Mouse (Mus musculus): ENCODE data around the gene Rnf225. TPM values are rescaled to one million over a fixed set of nuclear protein-coding genes. Genes with fewer than 3 reads are reported as not detected.

Rnf225 gene
- total and polyA plus RNA-seq, 2 experiments from 2014 or later: 1.2 to 1.9 TPM

DNA sequence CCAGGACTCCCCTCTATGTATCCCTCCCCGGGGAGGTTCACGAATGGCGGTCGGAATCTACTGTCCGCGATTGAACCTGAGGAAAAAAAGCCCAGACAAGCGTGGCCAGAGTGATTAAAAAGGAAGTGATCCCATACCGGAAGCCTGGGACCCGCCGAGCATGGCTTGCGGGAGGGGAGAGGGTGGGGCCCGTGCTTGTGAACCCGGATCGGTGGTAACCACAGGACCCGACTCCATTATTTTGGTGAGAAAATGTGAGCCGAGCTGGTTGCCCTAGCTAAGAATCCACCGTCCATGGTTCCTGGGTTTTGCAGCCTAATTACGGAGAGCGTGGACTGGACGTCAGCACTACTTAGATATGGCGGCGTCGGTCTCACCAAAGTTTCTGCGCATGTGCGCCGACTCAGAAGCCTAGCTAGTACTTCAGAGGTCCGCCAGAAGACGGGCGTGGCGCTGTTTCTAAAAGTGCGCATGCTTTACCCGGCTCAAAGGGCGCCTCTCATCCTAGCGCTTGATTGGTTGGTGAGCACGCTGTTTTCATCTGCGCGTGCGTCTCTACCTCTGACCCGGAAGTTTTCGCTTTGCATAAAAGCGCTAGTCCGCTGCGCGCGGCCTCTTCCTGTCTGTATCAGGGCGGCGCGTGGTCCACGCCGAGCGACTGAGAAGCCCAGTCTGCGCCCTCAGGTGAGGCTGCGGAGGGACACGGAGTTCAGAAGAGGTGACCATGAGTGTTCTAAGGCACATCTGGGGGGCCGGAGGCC lies 5.3 kb upstream of the Rnf225 start, which contains the start of gene Rps5:
Gene Rps5, plus strand, starts transcription at position 586 of the 761 bp plus-strand sequence.
- Histone ChIP-seq H3K9ac (replicated peaks; ENCODE audit: low read length, poor library complexity, severe bottlenecking) (peak within 1 kb of the TSS; percentile 82), H3K9me3 (ENCODE audit: low read length) (no peaks in the 10 kb centered on the region), H3K4me3 (ENCODE audit: low read depth, low read length) (peak within 1 kb of the TSS; percentile 83), H3K4me1 (ENCODE audit: insufficient read depth, low read length) (peaks cover 8% of the 10 kb centered on the region; the same call in 1 of the 2 replicates), H3K4me2 (ENCODE audit: low read depth, low read length, poor library complexity, severe bottlenecking) (peak within 1 kb of the TSS; percentile 84), H3K27ac (ENCODE audit: low read depth, low read length) (peak within 1 kb of the TSS; percentile 97), H3K36me3 (ENCODE audit: insufficient read depth, low read length) (peaks cover 31% of the 10 kb centered on the region), H3K27me3 (ENCODE audit: insufficient read depth, low read length) (0 out of 2 replicates have a peak, but pooled peaks cover 6% of the 10 kb centered on the region)
- TF ChIP-seq CTCF (IDR thresholded peaks at IDR 0.05): peak; percentile 88
- ATAC-seq (ENCODE audit: low FRiP score) (peak; percentile 97), DNase-seq (ENCODE audit: low spot score) (peak; percentile 100)
- WGBS: under 1% methylated on average over 55 of the region's 55 CpGs

DNA sequence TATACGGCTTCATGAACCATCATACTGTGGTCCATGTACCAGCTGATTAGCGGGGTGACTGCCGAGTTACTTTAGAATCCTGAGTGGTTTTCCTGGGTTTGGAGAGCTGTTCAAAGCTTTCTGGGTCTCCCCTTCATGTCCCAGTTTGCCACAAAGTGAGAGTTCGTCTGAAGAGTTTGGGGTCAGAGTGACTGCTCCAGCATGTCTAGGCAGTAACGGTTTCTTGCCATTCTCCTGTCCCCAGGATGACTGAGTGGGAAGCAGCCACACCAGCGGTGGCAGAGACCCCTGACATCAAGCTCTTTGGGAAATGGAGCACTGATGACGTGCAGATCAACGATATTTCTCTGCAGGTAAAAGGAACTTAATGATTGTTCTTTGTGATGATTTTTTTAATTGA lies 4.5 kb upstream of the Rnf225 start:
- H3K27ac ChIP-seq (ENCODE audit: low read depth, low read length): peak overlapping the region; percentile 47; the same call in 1 of the 2 replicates
- ATAC-seq (ENCODE audit: low FRiP score): no peak
- H3K9me3 ChIP-seq (ENCODE audit: low read length): no peaks in the 10 kb centered on the region

DNA sequence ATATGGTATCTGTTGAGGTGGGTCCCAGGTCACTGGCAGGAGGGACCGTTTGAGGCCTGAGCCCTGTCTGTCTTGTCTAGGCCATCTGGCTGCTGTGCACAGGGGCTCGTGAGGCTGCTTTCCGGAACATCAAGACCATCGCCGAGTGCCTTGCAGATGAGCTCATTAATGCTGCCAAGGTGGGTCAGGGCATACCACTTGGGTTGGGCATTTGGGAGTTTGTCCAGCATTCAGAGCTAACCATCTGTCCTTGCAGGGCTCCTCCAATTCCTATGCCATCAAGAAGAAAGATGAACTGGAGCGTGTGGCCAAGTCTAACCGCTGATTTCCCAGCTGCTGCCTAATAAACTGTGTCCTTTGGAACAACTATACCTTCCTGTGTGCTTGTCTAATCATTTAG lies 900 bp upstream of the Rnf225 start:
- H3K27ac ChIP-seq (ENCODE audit: low read depth, low read length): no peak overlapping the region
- DNase-seq (ENCODE audit: low spot score) (peak; percentile 40), ATAC-seq (ENCODE audit: low FRiP score) (no peak)
- H3K4me1 ChIP-seq (ENCODE audit: insufficient read depth, low read length): peaks cover 8% of the 10 kb centered on the region; the same call in 1 of the 2 replicates
- no peaks in the 10 kb centered on the region for H3K9me3 ChIP-seq (ENCODE audit: low read length)
- H3K27me3 ChIP-seq (ENCODE audit: insufficient read depth, low read length): 0 out of 2 replicates have a peak, but pooled peaks cover 6% of the 10 kb centered on the region
- H3K4me3 ChIP-seq (ENCODE audit: low read depth, low read length): no peak overlapping the region
- peaks cover 37% of the 10 kb centered on the region for H3K36me3 ChIP-seq (ENCODE audit: insufficient read depth, low read length)
- TF ChIP-seq CTCF (IDR thresholded peaks at IDR 0.05): no peak
- no peak overlapping the region for H3K9ac ChIP-seq (replicated peaks; ENCODE audit: low read length, poor library complexity, severe bottlenecking)
- no peak overlapping the region for H3K4me2 ChIP-seq (ENCODE audit: low read depth, low read length, poor library complexity, severe bottlenecking)
- WGBS: 88% methylated on average over 7 of the region's 7 CpGs

More for the DNA sequence above, 4.5 kb upstream of the Rnf225 start:
- Histone ChIP-seq H3K4me3 (ENCODE audit: low read depth, low read length) (peak overlapping the region; percentile 83), H3K36me3 (ENCODE audit: insufficient read depth, low read length) (peaks cover 35% of the 10 kb centered on the region), H3K4me2 (ENCODE audit: low read depth, low read length, poor library complexity, severe bottlenecking) (peak overlapping the region; percentile 69), H3K9ac (replicated peaks; ENCODE audit: low read length, poor library complexity, severe bottlenecking) (peak overlapping the region; percentile 81), H3K4me1 (ENCODE audit: insufficient read depth, low read length) (peaks cover 8% of the 10 kb centered on the region; the same call in 1 of the 2 replicates), H3K27me3 (ENCODE audit: insufficient read depth, low read length) (0 out of 2 replicates have a peak, but pooled peaks cover 6% of the 10 kb centered on the region)
- 6% methylated on average over 8 of the region's 8 CpGs for WGBS
- DNase-seq (ENCODE audit: low spot score): no peak
- TF ChIP-seq CTCF (IDR thresholded peaks at IDR 0.05): no peak

DNA sequence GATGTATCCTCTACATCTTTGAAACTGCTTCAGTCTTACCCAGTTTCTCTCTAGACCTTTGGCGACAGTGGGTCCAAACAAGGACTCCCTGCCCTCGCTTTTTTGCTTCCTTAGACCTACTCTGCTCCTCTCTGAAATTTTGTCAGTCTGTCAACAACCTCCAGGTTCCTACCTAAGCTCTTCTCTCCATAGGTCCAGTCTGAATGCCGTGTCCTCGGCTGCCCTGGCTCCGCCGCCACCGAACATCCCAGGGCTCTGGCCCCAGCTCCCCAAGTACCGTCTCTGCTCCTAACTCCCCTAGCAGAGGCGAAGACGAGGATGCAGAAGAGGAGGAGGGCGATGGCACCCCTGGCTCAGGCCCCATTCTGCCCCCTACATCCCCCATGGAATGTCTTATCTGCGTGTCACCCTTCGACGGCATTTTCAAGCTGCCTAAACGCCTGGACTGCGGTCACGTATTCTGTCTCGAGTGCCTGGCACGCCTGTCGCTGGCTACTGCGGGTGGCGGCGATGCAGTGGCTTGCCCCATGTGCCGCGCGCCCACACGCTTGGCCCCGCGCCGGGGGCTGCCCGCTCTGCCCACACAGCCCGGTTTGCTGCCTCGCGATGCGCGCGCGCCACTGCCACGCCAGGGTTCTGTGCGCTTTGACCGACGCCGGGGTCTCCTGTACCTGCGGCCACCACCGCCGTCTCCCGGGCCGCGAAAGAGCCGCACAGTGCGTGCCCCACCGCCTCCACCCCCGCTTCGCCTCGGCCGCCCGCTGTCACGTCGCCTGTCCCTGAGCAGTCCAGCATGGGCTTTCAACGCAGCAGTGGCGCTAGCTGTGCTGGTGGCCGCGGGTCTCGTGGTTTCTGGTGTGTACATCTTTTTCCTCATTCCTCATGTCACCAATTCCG lies 725 bp downstream of the Rnf225 start:
- peak; percentile 25 for ATAC-seq (ENCODE audit: low FRiP score)

DNA sequence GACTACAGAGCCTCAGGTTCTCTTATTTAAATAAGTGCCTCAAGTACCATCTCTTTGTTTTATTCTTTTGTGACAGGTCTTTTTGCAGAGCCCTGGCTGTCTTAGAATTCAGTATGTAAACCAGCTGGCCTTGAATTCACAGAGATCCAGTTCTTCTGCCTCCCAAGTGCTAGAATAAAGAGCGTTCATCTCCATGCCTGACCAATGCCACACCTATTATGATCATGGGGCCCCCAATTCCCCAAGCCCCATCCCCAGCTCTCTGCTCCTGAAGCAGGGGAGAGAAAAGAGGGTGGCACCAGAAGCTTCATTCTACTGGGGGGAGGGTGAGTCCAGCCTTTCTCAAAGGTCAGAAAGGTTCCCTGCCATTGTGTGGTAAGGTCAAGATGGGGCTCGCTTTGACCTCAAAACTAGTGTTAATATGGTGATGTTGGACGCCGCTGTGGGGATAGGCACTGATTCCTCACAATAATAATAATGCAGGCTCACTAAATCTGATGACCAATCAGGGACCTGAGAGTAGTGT lies 6.5 kb downstream of the Rnf225 start:
- no peak overlapping the region for H3K4me3 ChIP-seq (ENCODE audit: low read depth, low read length)
- H3K9me3 ChIP-seq (ENCODE audit: low read length): no peaks in the 10 kb centered on the region
- H3K27ac ChIP-seq (ENCODE audit: low read depth, low read length): no peak overlapping the region
- H3K27me3 ChIP-seq (ENCODE audit: insufficient read depth, low read length): no peaks in the 10 kb centered on the region
- WGBS: 58% methylated on average over 4 of the region's 4 CpGs
- H3K4me1 ChIP-seq (ENCODE audit: insufficient read depth, low read length): no peaks in the 10 kb centered on the region
- H3K9ac ChIP-seq (replicated peaks; ENCODE audit: low read length, poor library complexity, severe bottlenecking): no peak overlapping the region
- no peak for ATAC-seq (ENCODE audit: low FRiP score)
- no peak for TF ChIP-seq CTCF (IDR thresholded peaks at IDR 0.05)
- H3K36me3 ChIP-seq (ENCODE audit: insufficient read depth, low read length): 0 out of 2 replicates have a peak, but pooled peaks cover 2% of the 10 kb centered on the region
- H3K4me2 ChIP-seq (ENCODE audit: low read depth, low read length, poor library complexity, severe bottlenecking): no peak overlapping the region
- DNase-seq (ENCODE audit: low spot score): no peak

More for the DNA sequence above, 725 bp downstream of the Rnf225 start:
- peak overlapping the region; percentile 51 for H3K4me2 ChIP-seq (ENCODE audit: low read depth, low read length, poor library complexity, severe bottlenecking)
- peak; percentile 34 for DNase-seq (ENCODE audit: low spot score)
- H3K27me3 ChIP-seq (ENCODE audit: insufficient read depth, low read length): 0 out of 2 replicates have a peak, but pooled peaks cover 6% of the 10 kb centered on the region
- no peak for TF ChIP-seq CTCF (IDR thresholded peaks at IDR 0.05)
- peak overlapping the region; percentile 25 for H3K4me3 ChIP-seq (ENCODE audit: low read depth, low read length)
- 6% methylated on average over 64 of the region's 65 CpGs for WGBS
- peaks cover 37% of the 10 kb centered on the region for H3K36me3 ChIP-seq (ENCODE audit: insufficient read depth, low read length)
- peak overlapping the region; percentile 39; the same call in 1 of the 2 replicates for H3K9ac ChIP-seq (replicated peaks; ENCODE audit: low read length, poor library complexity, severe bottlenecking)
- H3K27ac ChIP-seq (ENCODE audit: low read depth, low read length): no peak overlapping the region
- H3K4me1 ChIP-seq (ENCODE audit: insufficient read depth, low read length): peaks cover 7% of the 10 kb centered on the region; the same call in 1 of the 2 replicates
- H3K9me3 ChIP-seq (ENCODE audit: low read length): no peaks in the 10 kb centered on the region
